Mouse (Mus musculus): ENCODE results near the gene Cdyl. TPM values are rescaled to one million over a fixed set of nuclear protein-coding genes. Genes with fewer than 3 reads are reported as not detected.

Cdyl gene
- polyA plus RNA-seq, 1 experiment from 2014 or later: 6.4 TPM

DNA sequence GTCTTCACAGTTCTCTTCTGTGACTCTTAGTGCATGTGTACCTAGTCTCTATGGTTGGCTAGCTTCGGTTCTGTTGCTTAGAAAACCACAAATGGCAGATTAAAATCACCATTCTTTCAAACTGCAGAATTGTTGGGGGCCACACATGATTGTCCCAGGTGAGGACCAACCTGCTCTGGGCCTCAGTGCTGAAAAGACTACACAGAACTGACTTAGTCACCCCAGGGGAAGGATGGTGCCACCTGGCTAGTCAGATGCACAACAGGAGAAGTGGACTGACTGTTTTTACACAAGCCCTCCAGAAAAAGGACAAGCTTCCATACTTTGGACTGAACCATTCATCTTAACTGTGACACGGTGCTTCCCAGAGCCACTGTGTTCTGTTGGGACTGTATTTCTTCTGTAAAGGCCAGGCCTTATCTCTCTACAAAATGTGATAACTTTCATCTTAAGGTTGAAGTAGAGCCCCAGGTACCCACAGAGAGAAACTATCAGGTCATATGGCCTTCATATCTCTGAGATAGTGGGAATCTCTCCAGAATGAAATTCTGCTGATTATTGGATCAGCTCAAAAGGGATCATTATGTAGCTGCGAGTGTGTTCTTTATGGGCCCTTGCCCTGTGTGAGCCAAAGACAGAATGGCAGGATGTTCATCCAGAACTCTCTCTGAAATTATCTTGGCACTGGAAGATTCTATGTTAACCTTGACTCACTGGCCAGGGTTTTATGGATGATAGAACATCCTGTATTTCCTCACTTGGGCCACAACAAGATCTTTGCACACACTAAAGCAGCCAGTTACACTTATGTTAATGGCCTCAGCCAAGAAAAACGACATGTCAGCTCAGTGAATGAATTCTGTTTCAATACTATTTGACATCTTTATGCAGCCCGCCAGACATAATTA is 149.9 kb downstream of the Cdyl start:
- peaks cover 42% of the 10 kb centered on the region for H3K4me1 ChIP-seq (ENCODE audit: control insufficient read depth, insufficient read depth, low read length)
- 67% methylated on average over 5 of the region's 5 CpGs for WGBS
- H3K9ac ChIP-seq (ENCODE audit: low read length): no peak overlapping the region
- no peaks in the 10 kb centered on the region for H3K27me3 ChIP-seq (ENCODE audit: control insufficient read depth, insufficient read depth, low read length)
- H3K9me3 ChIP-seq (replicated peaks; ENCODE audit: control insufficient read depth, low read length): no peaks in the 10 kb centered on the region; the same call in 1 of the 2 replicates
- H3K4me3 ChIP-seq (ENCODE audit: low read length): no peak overlapping the region
- no peak overlapping the region for H3K27ac ChIP-seq (ENCODE audit: low read length)
- no peaks in the 10 kb centered on the region for H3K36me3 ChIP-seq (ENCODE audit: control insufficient read depth, insufficient read depth)
- ATAC-seq (replicated peaks; ENCODE audit: extremely low read depth, insufficient read depth, low FRiP score): no peak
- no peak overlapping the region for H3K4me2 ChIP-seq (ENCODE audit: low read depth, low read length)

DNA sequence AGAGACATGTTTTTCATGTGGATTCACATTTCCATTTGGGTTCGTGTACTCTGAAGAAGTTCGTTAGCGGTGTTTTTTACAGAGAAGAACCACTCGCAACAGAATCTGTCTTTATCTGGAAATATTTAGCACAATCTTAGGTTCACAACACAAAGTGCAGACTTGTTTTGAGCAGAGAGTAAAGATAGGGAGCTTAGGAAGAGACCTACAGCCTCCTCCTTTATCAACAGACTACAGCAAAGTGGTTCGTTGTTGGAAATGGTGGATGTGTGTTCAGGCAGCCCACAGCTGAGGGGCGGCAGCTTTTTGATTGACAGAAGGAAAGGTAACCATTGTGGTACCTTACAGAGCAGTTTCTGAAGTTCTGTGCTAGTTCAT is 150.5 kb downstream of the Cdyl start:
- Histone ChIP-seq H3K4me2 (ENCODE audit: low read depth, low read length) (no peak overlapping the region), H3K9ac (ENCODE audit: low read length) (no peak overlapping the region), H3K9me3 (replicated peaks; ENCODE audit: control insufficient read depth, low read length) (no peaks in the 10 kb centered on the region), H3K4me1 (ENCODE audit: control insufficient read depth, insufficient read depth, low read length) (peaks cover 41% of the 10 kb centered on the region), H3K27me3 (ENCODE audit: control insufficient read depth, insufficient read depth, low read length) (no peaks in the 10 kb centered on the region), H3K27ac (ENCODE audit: low read length) (no peak overlapping the region), H3K36me3 (ENCODE audit: control insufficient read depth, insufficient read depth) (no peaks in the 10 kb centered on the region), H3K4me3 (ENCODE audit: low read length) (no peak overlapping the region)
- ATAC-seq (replicated peaks; ENCODE audit: extremely low read depth, insufficient read depth, low FRiP score): no peak
- WGBS: 70% methylated on average over 6 of the region's 6 CpGs

- Histone ChIP-seq H3K9me3 (replicated peaks; ENCODE audit: control insufficient read depth, low read length) (no peaks in the 10 kb centered on the region), H3K9ac (ENCODE audit: low read length) (no peak overlapping the region), H3K4me3 (ENCODE audit: low read length) (no peak overlapping the region), H3K4me2 (ENCODE audit: low read depth, low read length) (no peak overlapping the region), H3K36me3 (ENCODE audit: control insufficient read depth, insufficient read depth) (peaks cover 2% of the 10 kb centered on the region; the same call in 1 of the 2 replicates), H3K27me3 (ENCODE audit: control insufficient read depth, insufficient read depth, low read length) (no peaks in the 10 kb centered on the region), H3K4me1 (ENCODE audit: control insufficient read depth, insufficient read depth, low read length) (peaks cover 44% of the 10 kb centered on the region), H3K27ac (ENCODE audit: low read length) (no peak overlapping the region)
- WGBS: 65% methylated on average over 11 of the region's 11 CpGs
- ATAC-seq (replicated peaks; ENCODE audit: extremely low read depth, insufficient read depth, low FRiP score): no peak
Measured at GRCm38 (mm10) chr13:35811361-35812190, 151.9 kb downstream of the Cdyl start.

GRCm38 (mm10) chr13:35812191-35812440 is 152.5 kb downstream of the Cdyl start:
- H3K27me3 ChIP-seq (ENCODE audit: control insufficient read depth, insufficient read depth, low read length): no peaks in the 10 kb centered on the region
- H3K9me3 ChIP-seq (replicated peaks; ENCODE audit: control insufficient read depth, low read length): no peaks in the 10 kb centered on the region
- ATAC-seq (replicated peaks; ENCODE audit: extremely low read depth, insufficient read depth, low FRiP score): no peak
- 64% methylated on average over 6 of the region's 6 CpGs for WGBS
- H3K9ac ChIP-seq (ENCODE audit: low read length): no peak overlapping the region
- no peak overlapping the region for H3K4me3 ChIP-seq (ENCODE audit: low read length)
- H3K4me2 ChIP-seq (ENCODE audit: low read depth, low read length): no peak overlapping the region
- H3K36me3 ChIP-seq (ENCODE audit: control insufficient read depth, insufficient read depth): peaks cover 2% of the 10 kb centered on the region; the same call in 1 of the 2 replicates
- peaks cover 45% of the 10 kb centered on the region for H3K4me1 ChIP-seq (ENCODE audit: control insufficient read depth, insufficient read depth, low read length)
- H3K27ac ChIP-seq (ENCODE audit: low read length): no peak overlapping the region

DNA sequence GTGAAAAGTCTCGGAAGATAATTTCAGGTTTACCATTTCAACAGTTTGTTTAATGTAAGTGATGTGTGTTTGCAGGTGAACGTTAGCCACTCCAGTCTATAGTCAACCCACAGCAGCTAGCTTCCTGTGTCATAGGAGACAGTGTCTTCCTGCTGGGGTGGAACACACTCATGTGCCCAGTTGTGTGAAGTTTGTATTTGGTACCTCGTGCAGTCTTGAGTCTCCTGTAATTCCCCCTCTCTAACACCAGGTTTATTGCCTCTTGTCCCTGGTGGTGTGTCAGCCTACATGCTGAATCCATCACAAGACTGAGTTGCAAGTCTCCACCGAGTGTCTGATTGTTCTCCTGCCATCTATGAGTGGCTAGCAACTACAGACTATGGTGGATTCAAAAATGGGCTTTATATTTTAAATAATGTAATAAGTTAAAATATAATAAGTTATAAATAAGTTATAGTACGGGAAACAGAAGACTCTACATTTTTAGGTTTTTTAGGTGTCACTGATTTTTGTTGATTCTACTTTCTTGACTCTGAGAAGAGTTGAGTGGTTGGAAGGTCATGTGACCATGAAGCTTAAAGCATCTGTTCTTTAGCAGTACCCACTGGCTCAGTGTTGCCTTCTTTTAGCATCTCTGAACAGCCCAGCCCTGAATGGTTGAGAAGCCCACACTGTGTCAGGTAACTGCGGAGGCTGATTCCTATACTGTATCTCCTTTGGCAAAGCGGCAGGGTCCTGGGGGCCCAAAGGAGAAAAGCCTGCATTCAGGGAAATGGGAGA is 153.9 kb downstream of the Cdyl start:
- Histone ChIP-seq H3K4me3 (ENCODE audit: low read length) (no peak overlapping the region), H3K27me3 (ENCODE audit: control insufficient read depth, insufficient read depth, low read length) (no peaks in the 10 kb centered on the region), H3K4me1 (ENCODE audit: control insufficient read depth, insufficient read depth, low read length) (peaks cover 44% of the 10 kb centered on the region), H3K36me3 (ENCODE audit: control insufficient read depth, insufficient read depth) (peaks cover 2% of the 10 kb centered on the region; the same call in 1 of the 2 replicates), H3K27ac (ENCODE audit: low read length) (no peak overlapping the region), H3K9me3 (replicated peaks; ENCODE audit: control insufficient read depth, low read length) (no peaks in the 10 kb centered on the region), H3K9ac (ENCODE audit: low read length) (no peak overlapping the region), H3K4me2 (ENCODE audit: low read depth, low read length) (no peak overlapping the region)
- no peak for ATAC-seq (replicated peaks; ENCODE audit: extremely low read depth, insufficient read depth, low FRiP score)
- WGBS: 85% methylated on average over 7 of the region's 7 CpGs

DNA sequence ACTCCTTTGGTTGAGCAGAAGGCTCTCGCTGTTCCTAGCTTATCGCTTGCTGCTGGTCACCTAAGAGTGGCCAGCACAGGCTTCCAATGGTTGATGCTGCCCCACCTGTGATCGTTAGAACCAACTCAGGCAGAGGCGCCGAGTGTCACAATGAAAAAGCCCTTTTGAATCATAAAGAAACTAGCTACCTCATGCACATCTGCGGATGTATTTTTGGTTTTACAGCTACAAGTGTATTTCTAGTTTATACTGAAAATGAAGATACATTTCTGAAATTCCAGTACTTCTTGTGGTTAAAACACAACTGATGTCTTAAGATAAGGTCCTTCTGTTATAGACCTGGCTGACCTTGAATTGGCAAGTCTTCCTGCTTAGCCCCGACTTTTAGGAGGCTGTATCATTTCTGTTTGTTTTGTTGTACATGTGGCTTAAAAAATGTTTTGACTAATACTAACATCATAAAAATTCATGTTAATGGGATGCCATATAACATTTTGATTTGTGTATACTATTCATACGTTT is 155.6 kb downstream of the Cdyl start:
- no peak overlapping the region for H3K27ac ChIP-seq (ENCODE audit: low read length)
- no peaks in the 10 kb centered on the region for H3K9me3 ChIP-seq (replicated peaks; ENCODE audit: control insufficient read depth, low read length)
- H3K4me3 ChIP-seq (ENCODE audit: low read length): no peak overlapping the region
- H3K27me3 ChIP-seq (ENCODE audit: control insufficient read depth, insufficient read depth, low read length): no peaks in the 10 kb centered on the region
- ATAC-seq (replicated peaks; ENCODE audit: extremely low read depth, insufficient read depth, low FRiP score): no peak
- no peak overlapping the region for H3K4me2 ChIP-seq (ENCODE audit: low read depth, low read length)
- peaks cover 11% of the 10 kb centered on the region; the same call in 1 of the 2 replicates for H3K36me3 ChIP-seq (ENCODE audit: control insufficient read depth, insufficient read depth)
- no peak overlapping the region for H3K9ac ChIP-seq (ENCODE audit: low read length)
- peaks cover 42% of the 10 kb centered on the region for H3K4me1 ChIP-seq (ENCODE audit: control insufficient read depth, insufficient read depth, low read length)
- 75% methylated on average over 8 of the region's 8 CpGs for WGBS

DNA sequence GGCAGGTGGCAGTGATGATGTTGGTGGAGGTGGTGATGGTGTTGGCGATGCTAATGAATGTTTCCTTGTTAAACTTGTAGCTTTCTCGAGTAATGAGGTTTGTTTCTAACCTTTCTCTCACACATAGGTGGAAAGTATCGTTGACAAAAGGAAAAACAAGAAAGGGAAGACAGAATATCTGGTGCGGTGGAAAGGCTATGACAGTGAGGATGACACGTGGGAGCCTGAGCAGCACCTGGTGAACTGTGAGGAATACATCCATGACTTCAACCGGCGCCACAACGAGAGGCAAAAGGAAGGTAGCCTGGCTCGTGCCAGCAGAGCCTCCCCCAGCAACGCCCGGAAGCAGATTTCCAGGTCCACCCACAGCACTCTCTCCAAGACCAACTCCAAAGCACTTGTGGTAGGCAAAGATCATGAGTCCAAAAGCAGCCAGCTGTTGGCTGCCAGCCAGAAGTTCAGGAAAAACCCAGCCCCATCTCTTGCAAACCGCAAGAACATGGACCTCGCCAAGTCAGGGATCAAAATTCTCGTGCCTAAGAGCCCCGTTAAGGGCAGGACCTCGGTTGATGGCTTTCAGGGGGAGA is 156.2 kb downstream of the Cdyl start:
- H3K4me3 ChIP-seq (ENCODE audit: low read length): no peak overlapping the region
- H3K4me1 ChIP-seq (ENCODE audit: control insufficient read depth, insufficient read depth, low read length): peaks cover 42% of the 10 kb centered on the region
- H3K36me3 ChIP-seq (ENCODE audit: control insufficient read depth, insufficient read depth): peaks cover 11% of the 10 kb centered on the region; the same call in 1 of the 2 replicates

DNA sequence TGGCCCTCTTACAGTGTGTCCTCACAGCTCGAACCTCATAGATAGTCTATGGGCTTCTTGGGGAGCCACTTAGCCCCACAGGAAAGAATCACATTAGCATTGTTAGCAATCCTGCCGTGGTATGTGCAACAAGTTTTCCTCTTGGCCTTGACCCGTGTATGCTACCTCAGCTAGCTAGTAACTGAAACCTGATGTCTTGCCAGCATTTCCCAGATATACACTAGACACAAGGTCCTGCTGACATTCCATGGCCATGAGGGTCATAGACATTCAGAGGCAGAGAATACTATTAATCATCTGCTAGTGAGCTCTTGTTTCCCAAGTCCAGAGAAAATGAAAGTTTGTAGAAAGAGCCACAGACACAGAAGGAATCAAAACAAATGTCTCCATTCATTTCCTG is 158.0 kb downstream of the Cdyl start:
- H3K36me3 ChIP-seq (ENCODE audit: control insufficient read depth, insufficient read depth): peaks cover 11% of the 10 kb centered on the region; the same call in 1 of the 2 replicates
- H3K9ac ChIP-seq (ENCODE audit: low read length): no peak overlapping the region
- peaks cover 26% of the 10 kb centered on the region for H3K4me1 ChIP-seq (ENCODE audit: control insufficient read depth, insufficient read depth, low read length)
- H3K27ac ChIP-seq (ENCODE audit: low read length): no peak overlapping the region
- ATAC-seq (replicated peaks; ENCODE audit: extremely low read depth, insufficient read depth, low FRiP score): 0 out of 2 replicates have a peak, but pooled peaks have one; percentile 53
- WGBS: 34% methylated on average over 3 of the region's 3 CpGs
- no peaks in the 10 kb centered on the region for H3K27me3 ChIP-seq (ENCODE audit: control insufficient read depth, insufficient read depth, low read length)
- H3K4me2 ChIP-seq (ENCODE audit: low read depth, low read length): no peak overlapping the region
- no peaks in the 10 kb centered on the region for H3K9me3 ChIP-seq (replicated peaks; ENCODE audit: control insufficient read depth, low read length)
- no peak overlapping the region for H3K4me3 ChIP-seq (ENCODE audit: low read length)

More for the DNA sequence above, 156.2 kb downstream of the Cdyl start:
- Histone ChIP-seq H3K9me3 (replicated peaks; ENCODE audit: control insufficient read depth, low read length) (no peaks in the 10 kb centered on the region), H3K4me2 (ENCODE audit: low read depth, low read length) (peak overlapping the region; percentile 41; the same call in 1 of the 2 replicates), H3K27ac (ENCODE audit: low read length) (peak overlapping the region; percentile 66), H3K27me3 (ENCODE audit: control insufficient read depth, insufficient read depth, low read length) (no peaks in the 10 kb centered on the region), H3K9ac (ENCODE audit: low read length) (no peak overlapping the region)
- 57% methylated on average over 16 of the region's 16 CpGs for WGBS
- peak; percentile 64 for ATAC-seq (replicated peaks; ENCODE audit: extremely low read depth, insufficient read depth, low FRiP score)
